Mouse (Mus musculus) stomach, embryonic 15.5 days (tissue): ENCODE measurements around the gene Atp1a1. TPM values are rescaled to one million over a fixed set of nuclear protein-coding genes. Genes with fewer than 3 reads are reported as not detected.
A peak's percentile ranks its signal among the peaks of the same experiment; 100 is the strongest.

Source experiments
- ATAC-seq: fragments of 200-750 bp; cut with Nextera tagmentation; 2 replicates; pipeline ENCODE4 v1.8.0; 2017; ENCODE audit warnings: low read depth, moderate number of reproducible peaks, moderate TSS enrichment; ENCODE audit not compliant: insufficient read depth, low FRiP score
- H3K27ac ChIP-seq: fragments of 300-500 bp; sonication (generic); 2 replicates; pipeline ENCODE4 v1.5.1; 2015; ENCODE audit warnings: mild to moderate bottlenecking, inconsistent platforms
- H3K27me3 ChIP-seq: fragments of 300-500 bp; sonication (generic); replicated peaks from 2 replicates; pipeline ENCODE4 v1.6.1; 2015; ENCODE audit warnings: inconsistent platforms
- H3K36me3 ChIP-seq: fragments of 300-500 bp; sonication (generic); 2 replicates; pipeline ENCODE4 v1.6.1; 2015; ENCODE audit warnings: inconsistent platforms
- H3K4me1 ChIP-seq: fragments of 300-500 bp; sonication (generic); 2 replicates; pipeline ENCODE4 v1.6.1; 2015; ENCODE audit warnings: inconsistent platforms
- H3K4me2 ChIP-seq: fragments of 300-500 bp; sonication (generic); 2 replicates; pipeline ENCODE4 v1.6.1; 2015; ENCODE audit warnings: mild to moderate bottlenecking, inconsistent platforms
- H3K4me3 ChIP-seq: fragments of 300-500 bp; sonication (generic); replicated peaks from 2 replicates; pipeline ENCODE4 v1.5.1; 2015; ENCODE audit warnings: inconsistent platforms
- H3K9ac ChIP-seq: fragments of 300-500 bp; sonication (generic); 2 replicates; pipeline ENCODE4 v1.6.1; 2015; ENCODE audit warnings: inconsistent platforms
- H3K9me3 ChIP-seq: fragments of 300-500 bp; sonication (generic); 2 replicates; pipeline ENCODE4 v1.6.1; 2016; ENCODE audit warnings: inconsistent platforms
- WGBS: fragments of 180-500 bp; shearing (Covaris S2); methylation state at CpG from one replicate; pipeline ENCODE4 v1.1.7; 2015; 5-methylcytosine and 5-hydroxymethylcytosine counted together
- polyA plus RNA-seq: library from polyadenylated mRNA; unstranded; fragments of >200 nt; fragmentation: Nextera tagmentation; extraction: Ambion mirVana; gene quantifications from 2 replicates; pipeline ENCODE4 v1.2.1, GENCODE M21; 2015

Atp1a1 gene
- polyA plus RNA-seq = 142 and 173 TPM in 2 replicates

GRCm38 (mm10) chr3:101604550-101605223 is at the start of gene Atp1a1:
TSS of gene Atp1a1 (minus strand) at chr3:101604684.
- no peaks in the 10 kb centered on the region for H3K36me3 ChIP-seq
- WGBS = under 1% methylated on average over 58 of the region's 64 CpGs
- H3K9ac ChIP-seq = peak within 1 kb of the TSS; percentile 93
- peak within 1 kb of the TSS; percentile 88 for H3K4me3 ChIP-seq
- no peaks in the 10 kb centered on the region for H3K9me3 ChIP-seq
- peaks cover 27% of the 10 kb centered on the region for H3K4me1 ChIP-seq
- H3K4me2 ChIP-seq = peak within 1 kb of the TSS; percentile 74
- peak; percentile 95 for ATAC-seq
- no peaks in the 10 kb centered on the region for H3K27me3 ChIP-seq
- peak within 1 kb of the TSS; percentile 99 for H3K27ac ChIP-seq

GRCm38 (mm10) chr3:101653446-101653845 is 49.0 kb upstream of the Atp1a1 start:
- H3K9ac ChIP-seq = no peak overlapping the region
- H3K9me3 ChIP-seq = no peaks in the 10 kb centered on the region
- 32% methylated on average over 7 of the region's 7 CpGs for WGBS
- H3K4me3 ChIP-seq = no peak overlapping the region
- H3K4me2 ChIP-seq = peak overlapping the region; percentile 5; the same call in 1 of the 2 replicates
- no peaks in the 10 kb centered on the region for H3K36me3 ChIP-seq
- H3K4me1 ChIP-seq = peaks cover 4% of the 10 kb centered on the region; the same call in 1 of the 2 replicates
- H3K27me3 ChIP-seq = no peaks in the 10 kb centered on the region
- H3K27ac ChIP-seq = no peak overlapping the region
- no peak for ATAC-seq

DNA sequence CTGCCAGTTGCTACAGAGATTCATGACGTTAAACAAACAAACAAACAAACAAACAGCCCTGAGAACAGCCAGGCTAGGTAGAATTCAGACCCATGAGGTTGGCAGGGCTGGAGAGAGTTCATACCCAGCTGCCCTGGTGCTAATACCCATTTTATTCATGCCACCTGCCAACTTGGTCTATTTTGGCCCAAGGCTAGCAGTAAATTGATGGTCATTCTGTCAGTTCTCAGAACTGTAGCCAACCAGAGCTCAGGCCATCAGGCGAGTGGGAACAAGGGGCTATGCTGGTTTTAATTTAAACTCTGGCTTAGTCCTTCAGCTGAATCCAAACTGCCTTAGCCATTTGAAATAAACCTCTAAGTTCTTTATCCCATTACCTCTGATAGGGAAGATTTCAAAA is 48.5 kb upstream of the Atp1a1 start:
- Histone ChIP-seq H3K27me3 (no peaks in the 10 kb centered on the region), H3K4me3 (no peak overlapping the region), H3K27ac (no peak overlapping the region), H3K4me1 (peaks cover 4% of the 10 kb centered on the region; the same call in 1 of the 2 replicates), H3K9ac (no peak overlapping the region), H3K4me2 (no peak overlapping the region), H3K36me3 (no peaks in the 10 kb centered on the region), H3K9me3 (no peaks in the 10 kb centered on the region)
- WGBS = 58% methylated on average over 2 of the region's 2 CpGs
- ATAC-seq = no peak

DNA sequence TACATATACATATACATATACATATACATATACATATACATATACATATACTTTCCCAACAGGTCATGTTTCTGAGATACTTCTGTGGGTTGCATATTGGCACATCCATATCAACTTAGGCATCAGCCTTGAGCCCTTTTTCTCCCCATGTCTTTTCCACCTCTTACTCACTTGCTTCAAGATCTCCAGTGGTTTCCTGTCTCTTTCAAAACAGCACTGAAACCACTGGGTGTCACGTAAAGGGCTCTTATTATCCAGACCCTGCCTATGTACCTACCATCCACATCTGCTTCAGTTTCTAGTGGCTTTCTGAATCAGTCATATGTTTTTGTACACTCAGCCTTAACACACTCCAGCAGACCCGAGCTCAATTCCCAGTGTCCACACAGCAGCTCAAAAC is 45.8 kb upstream of the Atp1a1 start:
- Histone ChIP-seq H3K27me3 (no peaks in the 10 kb centered on the region), H3K27ac (no peak overlapping the region), H3K4me2 (no peak overlapping the region), H3K4me1 (peaks cover 4% of the 10 kb centered on the region; the same call in 1 of the 2 replicates), H3K36me3 (no peaks in the 10 kb centered on the region), H3K4me3 (no peak overlapping the region), H3K9ac (no peak overlapping the region), H3K9me3 (no peaks in the 10 kb centered on the region)
- no peak for ATAC-seq
- WGBS = 75% methylated on average over 2 of the region's 2 CpGs

DNA sequence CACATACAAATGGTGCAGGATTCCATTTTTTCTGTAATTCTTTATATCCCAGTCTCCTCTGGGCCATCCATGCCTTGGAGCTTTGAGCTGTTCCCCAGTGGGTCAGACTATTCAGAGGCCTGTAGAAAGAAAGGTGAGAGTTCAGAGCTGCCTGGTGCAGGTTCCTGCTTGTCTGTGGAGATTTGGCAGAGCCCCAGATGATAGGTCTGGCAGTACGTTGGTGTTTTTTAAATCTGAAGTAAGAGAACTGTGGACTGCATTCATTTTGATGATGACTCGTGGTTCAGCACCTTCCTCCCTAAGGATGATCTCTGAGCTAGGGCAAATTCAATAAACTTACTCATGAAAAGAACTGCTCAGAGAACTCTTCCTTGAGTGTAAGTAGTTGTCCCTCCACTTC is 44.8 kb upstream of the Atp1a1 start:
- WGBS = 63% methylated on average over 2 of the region's 2 CpGs
- Histone ChIP-seq H3K36me3 (no peaks in the 10 kb centered on the region), H3K27ac (no peak overlapping the region), H3K27me3 (no peaks in the 10 kb centered on the region), H3K4me2 (no peak overlapping the region), H3K9ac (no peak overlapping the region), H3K9me3 (no peaks in the 10 kb centered on the region), H3K4me3 (no peak overlapping the region), H3K4me1 (peaks cover 4% of the 10 kb centered on the region; the same call in 1 of the 2 replicates)
- no peak for ATAC-seq

- Histone ChIP-seq H3K9me3 (no peaks in the 10 kb centered on the region), H3K4me1 (no peaks in the 10 kb centered on the region), H3K4me3 (no peak overlapping the region), H3K36me3 (no peaks in the 10 kb centered on the region), H3K27me3 (no peaks in the 10 kb centered on the region), H3K27ac (no peak overlapping the region), H3K4me2 (no peak overlapping the region), H3K9ac (no peak overlapping the region)
- WGBS = 64% methylated on average over 13 of the region's 13 CpGs
- no peak for ATAC-seq
These were observed 43.8 kb upstream of the Atp1a1 start for GRCm38 (mm10) chr3:101648096-101648793.

- Histone ChIP-seq H3K36me3 (no peaks in the 10 kb centered on the region), H3K9me3 (no peaks in the 10 kb centered on the region), H3K4me2 (no peak overlapping the region), H3K27ac (no peak overlapping the region), H3K4me1 (no peaks in the 10 kb centered on the region), H3K9ac (no peak overlapping the region), H3K4me3 (no peak overlapping the region), H3K27me3 (no peaks in the 10 kb centered on the region)
- ATAC-seq = no peak
- 59% methylated on average over 5 of the region's 5 CpGs for WGBS
These were observed 42.3 kb upstream of the Atp1a1 start for GRCm38 (mm10) chr3:101646806-101647205.

DNA sequence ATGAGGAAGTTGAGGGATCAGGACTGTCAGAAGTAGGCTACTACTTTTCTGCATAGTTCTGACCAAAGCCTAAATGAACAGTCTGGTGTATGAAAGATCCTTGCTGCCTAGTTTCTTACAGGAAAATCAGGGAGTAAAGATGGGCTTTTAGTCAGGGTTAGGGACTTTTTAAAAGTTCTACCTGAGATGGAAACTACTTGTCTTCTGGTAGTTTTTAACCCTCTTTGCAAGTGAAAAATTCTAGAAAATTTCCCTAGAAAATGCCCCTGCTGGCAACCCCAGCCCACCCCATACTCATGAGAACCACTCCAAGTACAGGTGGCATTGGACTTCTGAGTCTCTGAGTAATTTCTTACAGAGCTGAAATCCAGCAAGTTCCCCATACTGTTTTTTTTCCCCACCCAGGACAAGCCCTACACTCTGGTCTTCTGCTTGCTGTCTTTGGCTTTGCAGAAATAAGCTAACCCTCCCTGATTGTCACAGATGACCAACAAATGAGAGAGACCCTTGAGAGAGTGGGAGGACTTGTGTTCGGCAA is 41.2 kb upstream of the Atp1a1 start:
- 58% methylated on average over 1 of the region's 1 CpGs for WGBS
- H3K36me3 ChIP-seq = no peaks in the 10 kb centered on the region
- ATAC-seq = no peak
- no peak overlapping the region for H3K4me3 ChIP-seq
- no peak overlapping the region for H3K9ac ChIP-seq
- H3K27ac ChIP-seq = no peak overlapping the region
- no peaks in the 10 kb centered on the region for H3K4me1 ChIP-seq
- H3K27me3 ChIP-seq = no peaks in the 10 kb centered on the region
- H3K9me3 ChIP-seq = no peaks in the 10 kb centered on the region
- no peak overlapping the region for H3K4me2 ChIP-seq

DNA sequence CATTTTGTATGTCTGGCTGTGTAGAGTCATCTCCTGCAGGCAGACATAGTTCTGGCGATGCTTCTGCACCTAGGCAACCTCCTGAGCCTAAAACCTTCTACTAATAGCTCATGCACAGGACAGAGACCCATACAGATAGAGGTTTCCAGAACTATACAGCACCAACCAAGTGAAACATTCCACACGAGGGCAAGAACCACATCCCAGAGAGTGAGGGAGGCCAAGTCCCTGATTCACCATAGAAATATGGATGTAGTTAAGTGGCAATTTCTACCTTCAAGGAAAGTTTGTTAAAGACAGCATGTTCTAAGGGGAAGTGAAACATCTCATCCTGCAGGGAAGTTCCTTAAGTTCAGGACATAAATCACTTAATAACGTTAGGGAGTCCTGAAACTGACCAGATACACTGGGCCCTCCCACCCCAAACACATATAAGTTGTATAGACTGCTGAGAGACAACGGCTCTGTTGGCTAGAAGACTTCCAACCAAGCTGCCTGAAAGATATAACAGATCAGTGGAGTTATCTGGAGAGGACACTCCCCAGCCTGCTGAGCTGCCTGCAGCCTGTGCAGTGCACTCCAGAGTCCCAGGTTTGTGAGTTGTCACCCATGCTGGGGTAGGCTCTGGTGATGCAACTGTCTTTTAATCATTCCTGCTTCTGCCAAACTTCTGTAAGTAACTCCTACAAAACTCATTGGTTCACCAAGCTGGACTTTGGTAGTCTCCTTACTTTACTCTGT is 39.7 kb upstream of the Atp1a1 start:
- no peak overlapping the region for H3K9ac ChIP-seq

GRCm38 (mm10) chr3:101643264-101643663 is 38.8 kb upstream of the Atp1a1 start:
- Histone ChIP-seq H3K9me3 (no peaks in the 10 kb centered on the region), H3K9ac (no peak overlapping the region), H3K4me3 (no peak overlapping the region), H3K4me2 (no peak overlapping the region), H3K36me3 (no peaks in the 10 kb centered on the region), H3K27me3 (no peaks in the 10 kb centered on the region), H3K27ac (no peak overlapping the region), H3K4me1 (no peaks in the 10 kb centered on the region)
- WGBS = 84% methylated on average over 2 of the region's 2 CpGs
- no peak for ATAC-seq

More for the DNA sequence above, 39.7 kb upstream of the Atp1a1 start:
- 66% methylated on average over 4 of the region's 4 CpGs for WGBS
- H3K4me2 ChIP-seq = no peak overlapping the region
- no peaks in the 10 kb centered on the region for H3K36me3 ChIP-seq
- H3K27me3 ChIP-seq = no peaks in the 10 kb centered on the region
- no peaks in the 10 kb centered on the region for H3K9me3 ChIP-seq
- no peak overlapping the region for H3K4me3 ChIP-seq
- H3K4me1 ChIP-seq = no peaks in the 10 kb centered on the region
- no peak overlapping the region for H3K27ac ChIP-seq
- ATAC-seq = no peak

- H3K9me3 ChIP-seq = no peaks in the 10 kb centered on the region
- 86% methylated on average over 2 of the region's 2 CpGs for WGBS
- H3K27me3 ChIP-seq = no peaks in the 10 kb centered on the region
- no peaks in the 10 kb centered on the region for H3K4me1 ChIP-seq
- H3K4me3 ChIP-seq = no peak overlapping the region
- no peak overlapping the region for H3K9ac ChIP-seq
- H3K27ac ChIP-seq = no peak overlapping the region
- ATAC-seq = no peak
- no peaks in the 10 kb centered on the region for H3K36me3 ChIP-seq
- no peak overlapping the region for H3K4me2 ChIP-seq
These were observed 33.7 kb upstream of the Atp1a1 start for GRCm38 (mm10) chr3:101638223-101638622.

DNA sequence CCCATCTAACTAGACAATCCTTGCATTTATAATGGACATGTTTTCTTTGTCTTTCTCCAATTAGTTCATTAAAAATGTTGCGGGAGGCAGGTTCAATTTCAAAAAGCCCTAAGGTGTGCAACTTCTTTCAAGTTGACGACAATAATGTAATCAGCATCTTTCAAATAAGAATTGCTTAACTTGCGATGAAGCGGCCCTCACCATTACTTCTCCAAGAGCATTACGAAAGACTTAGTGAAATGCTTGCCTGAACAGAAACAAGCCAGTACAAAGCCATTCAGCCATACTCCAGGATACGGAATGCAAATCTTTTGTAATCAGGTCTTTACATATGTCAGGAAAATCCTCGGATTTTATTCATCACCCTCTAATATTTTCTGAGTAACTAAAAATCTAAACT is 32.0 kb upstream of the Atp1a1 start:
- H3K27me3 ChIP-seq = no peaks in the 10 kb centered on the region
- H3K4me2 ChIP-seq = no peak overlapping the region
- H3K36me3 ChIP-seq = no peaks in the 10 kb centered on the region
- H3K27ac ChIP-seq = no peak overlapping the region
- H3K9me3 ChIP-seq = no peaks in the 10 kb centered on the region
- no peak overlapping the region for H3K9ac ChIP-seq
- WGBS = 86% methylated on average over 7 of the region's 7 CpGs
- ATAC-seq = no peak
- H3K4me3 ChIP-seq = no peak overlapping the region
- no peaks in the 10 kb centered on the region for H3K4me1 ChIP-seq
